Mouse (Mus musculus) forebrain, postnatal 0 days (tissue): ENCODE measurements around the gene Pdcd2. TPM values are rescaled to one million over a fixed set of nuclear protein-coding genes. Genes with fewer than 3 reads are reported as not detected.

Experiments
- ATAC-seq: fragments of 200-750 bp; cut with Nextera tagmentation; 2 replicates; pipeline ENCODE4 v1.8.0; 2017; ENCODE audit warnings: mild to moderate bottlenecking, moderate library complexity
- DNase-seq: peaks from one replicate; pipeline ENCODE4 v3.0.0-alpha.2; 2015
- H3K27ac ChIP-seq: fragments of 300-500 bp; sonication (generic); 2 replicates; pipeline ENCODE4 v1.5.1; 2014; ENCODE audit warnings: low read depth, mild to moderate bottlenecking, antibody characterized with exemption, low read length, moderate library complexity, mixed read lengths
- H3K27me3 ChIP-seq: fragments of 300-500 bp; sonication (generic); 2 replicates; pipeline ENCODE4 v1.6.1; 2014; ENCODE audit warnings: mild to moderate bottlenecking, low read length, mixed read lengths; ENCODE audit not compliant: insufficient read depth
- H3K36me3 ChIP-seq: fragments of 300-500 bp; sonication (generic); 2 replicates; pipeline ENCODE4 v1.6.1; 2014; ENCODE audit warnings: mild to moderate bottlenecking, moderate library complexity; ENCODE audit not compliant: insufficient read depth
- H3K4me1 ChIP-seq: fragments of 300-500 bp; sonication (generic); 2 replicates; pipeline ENCODE4 v1.6.1; 2014; ENCODE audit warnings: antibody characterized with exemption; ENCODE audit not compliant: insufficient read depth
- H3K4me2 ChIP-seq: fragments of 300-500 bp; sonication (generic); 2 replicates; pipeline ENCODE4 v1.6.1; 2014; ENCODE audit warnings: low read depth, mild to moderate bottlenecking, moderate library complexity
- H3K4me3 ChIP-seq: fragments of 300-500 bp; sonication (generic); 2 replicates; pipeline ENCODE4 v1.5.1; 2014; ENCODE audit warnings: low read depth, low read length, mixed read lengths
- H3K9ac ChIP-seq: fragments of 300-500 bp; sonication (generic); 2 replicates; pipeline ENCODE4 v1.6.1; 2014; ENCODE audit warnings: mild to moderate bottlenecking
- H3K9me3 ChIP-seq: fragments of 300-500 bp; sonication (generic); 2 replicates; pipeline ENCODE4 v1.6.1; 2016; ENCODE audit warnings: low read length
- CTCF ChIP-seq: sonication (generic); IDR thresholded peaks from 2 replicates; pipeline ENCODE4 v1.5.1; 2016; ENCODE audit warnings: antibody characterized with exemption, control low read depth, low read depth
- WGBS: fragments of 180-500 bp; shearing (Covaris S2); extraction: QIAGEN DNeasy Blood & Tissue Kit; methylation state at CpG from one replicate; pipeline ENCODE4 v1.1.7; 2014; 5-methylcytosine and 5-hydroxymethylcytosine counted together
- polyA plus RNA-seq: library from polyadenylated mRNA; unstranded; fragments of >200 nt; fragmentation: Nextera tagmentation; extraction: Ambion mirVana; gene quantifications from 2 replicates; pipeline ENCODE4 v1.2.1, GENCODE M21; 2015
- total RNA-seq: library from RNA; depleted of rRNA; stranded (reverse); fragments of >200 nt; gene quantifications from 2 replicates; pipeline ENCODE4 v1.2.3, GENCODE M21; 2014; rRNA removed

Gene Pdcd2
- total RNA-seq (57.9 and 60.8 TPM in 2 replicates), polyA plus RNA-seq (47.5 and 49.9 TPM in 2 replicates)

- H3K27ac ChIP-seq, result peak within 1 kb of the TSS; percentile 75
- H3K4me2 ChIP-seq, result peak within 1 kb of the TSS; percentile 68
- H3K4me3 ChIP-seq, result peak within 1 kb of the TSS; percentile 63
- H3K27me3 ChIP-seq, result no peaks in the 10 kb centered on the region
- H3K4me1 ChIP-seq, result peaks cover 4% of the 10 kb centered on the region; the same call in 1 of the 2 replicates
- H3K9ac ChIP-seq, result peak within 1 kb of the TSS; percentile 63
- H3K36me3 ChIP-seq, result peaks cover 21% of the 10 kb centered on the region; the same call in 1 of the 2 replicates
- H3K9me3 ChIP-seq, result no peaks in the 10 kb centered on the region
- WGBS, result under 1% methylated on average over 55 of the region's 55 CpGs
- peak; percentile 55 for TF ChIP-seq CTCF
- DNase-seq (peak; percentile 85), ATAC-seq (peak; percentile 96)
These were observed at the start of gene Pdcd2 for GRCm38 (mm10) chr17:15526986-15527810. TSS of gene Pdcd2 (minus strand) at chr17:15527301.

- Histone ChIP-seq H3K9ac (no peak overlapping the region), H3K4me1 (no peaks in the 10 kb centered on the region), H3K4me2 (no peak overlapping the region), H3K9me3 (no peaks in the 10 kb centered on the region), H3K27me3 (peaks cover 4% of the 10 kb centered on the region), H3K4me3 (no peak overlapping the region), H3K36me3 (no peaks in the 10 kb centered on the region), H3K27ac (no peak overlapping the region)
- WGBS, result 89% methylated on average over 1 of the region's 1 CpGs
- no peak for TF ChIP-seq CTCF
- ATAC-seq (no peak), DNase-seq (no peak)
These were observed 48.0 kb upstream of the Pdcd2 start for GRCm38 (mm10) chr17:15575056-15575455.

GRCm38 (mm10) chr17:15566908-15567307 lies 39.8 kb upstream of the Pdcd2 start:
- Histone ChIP-seq H3K4me3 (no peak overlapping the region), H3K9me3 (no peaks in the 10 kb centered on the region), H3K4me2 (no peak overlapping the region), H3K36me3 (no peaks in the 10 kb centered on the region), H3K9ac (no peak overlapping the region), H3K4me1 (peaks cover 6% of the 10 kb centered on the region), H3K27me3 (no peaks in the 10 kb centered on the region), H3K27ac (no peak overlapping the region)
- ATAC-seq, result no peak
- TF ChIP-seq CTCF, result no peak
- WGBS, result 71% methylated on average over 5 of the region's 5 CpGs
- no peak for DNase-seq

- WGBS, result 46% methylated on average over 12 of the region's 12 CpGs
- ATAC-seq (no peak), DNase-seq (peak; percentile 19)
- Histone ChIP-seq H3K27me3 (no peaks in the 10 kb centered on the region), H3K4me1 (peaks cover 6% of the 10 kb centered on the region), H3K27ac (no peak overlapping the region), H3K4me3 (peak overlapping the region; percentile 62), H3K9ac (peak overlapping the region; percentile 77; the same call in 1 of the 2 replicates), H3K36me3 (no peaks in the 10 kb centered on the region), H3K4me2 (peak overlapping the region; percentile 71), H3K9me3 (no peaks in the 10 kb centered on the region)
- no peak for TF ChIP-seq CTCF
These were observed 37.8 kb upstream of the Pdcd2 start for GRCm38 (mm10) chr17:15564928-15565300.

GRCm38 (mm10) chr17:15564014-15564927 lies 37.2 kb upstream of the Pdcd2 start, which contains the start of gene Prdm9:
TSS of gene Prdm9 (minus strand) at chr17:15564354.
- Histone ChIP-seq H3K9me3 (no peaks in the 10 kb centered on the region), H3K4me3 (peak within 1 kb of the TSS; percentile 62), H3K27me3 (no peaks in the 10 kb centered on the region), H3K4me1 (peaks cover 6% of the 10 kb centered on the region), H3K36me3 (no peaks in the 10 kb centered on the region), H3K27ac (peak within 1 kb of the TSS; percentile 97), H3K9ac (peak within 1 kb of the TSS; percentile 77), H3K4me2 (peak within 1 kb of the TSS; percentile 90)
- no peak for TF ChIP-seq CTCF
- WGBS, result under 1% methylated on average over 43 of the region's 43 CpGs
- ATAC-seq (peak; percentile 99), DNase-seq (peak; percentile 99)

GRCm38 (mm10) chr17:15559946-15560345 lies 32.8 kb upstream of the Pdcd2 start:
- WGBS, result 89% methylated on average over 2 of the region's 2 CpGs
- H3K4me3 ChIP-seq, result no peak overlapping the region
- H3K27me3 ChIP-seq, result no peaks in the 10 kb centered on the region
- H3K36me3 ChIP-seq, result no peaks in the 10 kb centered on the region
- peaks cover 6% of the 10 kb centered on the region for H3K4me1 ChIP-seq
- H3K4me2 ChIP-seq, result no peak overlapping the region
- no peak overlapping the region for H3K9ac ChIP-seq
- H3K9me3 ChIP-seq, result no peaks in the 10 kb centered on the region
- no peak for TF ChIP-seq CTCF
- no peak overlapping the region for H3K27ac ChIP-seq
- DNase-seq (no peak), ATAC-seq (no peak)

GRCm38 (mm10) chr17:15549713-15550112 lies 22.6 kb upstream of the Pdcd2 start:
- Histone ChIP-seq H3K4me1 (no peaks in the 10 kb centered on the region), H3K36me3 (no peaks in the 10 kb centered on the region), H3K27me3 (no peaks in the 10 kb centered on the region), H3K9me3 (no peaks in the 10 kb centered on the region), H3K27ac (no peak overlapping the region), H3K4me2 (no peak overlapping the region), H3K4me3 (no peak overlapping the region), H3K9ac (no peak overlapping the region)
- no peak for DNase-seq
- ATAC-seq, result no peak
- 38% methylated on average over 1 of the region's 1 CpGs for WGBS
- no peak for TF ChIP-seq CTCF
